Mouse (Mus musculus): ENCODE measurements around the gene Anapc10. TPM values are rescaled to one million over a fixed set of nuclear protein-coding genes. Genes with fewer than 3 reads are reported as not detected.

Anapc10 gene
- polyA plus RNA-seq, 1 experiment from 2014 or later, result 14.5 TPM

- Histone ChIP-seq H3K27ac (ENCODE audit: low read depth) (no peak overlapping the region), H3K9ac (replicated peaks) (no peak overlapping the region), H3K4me1 (ENCODE audit: insufficient read depth) (no peaks in the 10 kb centered on the region), H3K9me3 (ENCODE audit: low read length) (no peaks in the 10 kb centered on the region), H3K36me3 (replicated peaks; ENCODE audit: insufficient read depth, low read length) (no peaks in the 10 kb centered on the region), H3K4me2 (ENCODE audit: low read depth, low read length) (no peak overlapping the region), H3K27me3 (ENCODE audit: insufficient read depth, low read length) (no peaks in the 10 kb centered on the region), H3K4me3 (ENCODE audit: low read depth, low read length) (no peak overlapping the region)
- ATAC-seq (no peak), DNase-seq (no peak)
- TF ChIP-seq EP300 (IDR thresholded peaks at IDR 0.05; ENCODE audit: low read depth), result no peak
- TF ChIP-seq CTCF (IDR thresholded peaks at IDR 0.05; ENCODE audit: low read depth), result no peak
- WGBS (ENCODE audit: insufficient replicate concordance), result 72% methylated on average over 6 of the region's 6 CpGs
Observed at GRCm38 (mm10) chr8:79806971-79807370, 95.4 kb downstream of the Anapc10 start.

DNA sequence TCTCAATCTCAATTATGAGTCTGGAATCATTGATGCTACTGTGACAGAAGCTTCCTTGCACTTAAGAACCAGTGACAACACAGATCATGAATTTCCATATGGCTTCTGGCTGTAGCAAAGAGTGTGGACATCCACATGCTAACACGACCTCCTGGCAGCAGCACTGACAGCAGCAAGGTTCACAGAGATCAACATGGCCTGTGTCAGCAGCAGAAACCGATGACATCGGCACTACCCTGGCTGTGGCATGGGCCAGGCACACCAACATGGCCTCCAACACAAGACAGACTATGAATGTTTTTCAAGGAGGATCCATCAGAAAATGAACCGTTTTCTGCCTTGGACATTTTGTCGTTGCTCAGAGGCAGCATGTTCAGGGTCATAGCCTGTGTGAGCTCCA, 114.9 kb downstream of the Anapc10 start:
- ATAC-seq (no peak), DNase-seq (no peak)
- no peaks in the 10 kb centered on the region for H3K9me3 ChIP-seq (ENCODE audit: low read length)
- no peak overlapping the region for H3K9ac ChIP-seq (replicated peaks)
- no peak overlapping the region for H3K4me2 ChIP-seq (ENCODE audit: low read depth, low read length)
- no peaks in the 10 kb centered on the region for H3K36me3 ChIP-seq (replicated peaks; ENCODE audit: insufficient read depth, low read length)
- WGBS (ENCODE audit: insufficient replicate concordance), result 77% methylated on average over 5 of the region's 5 CpGs
- no peak overlapping the region for H3K4me3 ChIP-seq (ENCODE audit: low read depth, low read length)
- H3K27ac ChIP-seq (ENCODE audit: low read depth), result no peak overlapping the region
- H3K27me3 ChIP-seq (ENCODE audit: insufficient read depth, low read length), result no peaks in the 10 kb centered on the region
- H3K4me1 ChIP-seq (ENCODE audit: insufficient read depth), result no peaks in the 10 kb centered on the region
- TF ChIP-seq CTCF (IDR thresholded peaks at IDR 0.05; ENCODE audit: low read depth) (no peak), EP300 (IDR thresholded peaks at IDR 0.05; ENCODE audit: low read depth) (no peak)

Other genes starting within 250 kb of the Anapc10 start
- gene Otud4, start 72.2 kb upstream of the Anapc10 start, polyA plus RNA-seq (2015; fragmentation: Nextera tagmentation; extraction: Ambion mirVana), result 5.1 and 5.3 TPM in 2 replicates
- 25.6 and 29.6 TPM in 2 replicates for gene Abce1, start 80 bp upstream of the Anapc10 start, polyA plus RNA-seq (2015; fragmentation: Nextera tagmentation; extraction: Ambion mirVana)